Mouse (Mus musculus) cerebellum, postnatal 4 days (tissue): ENCODE results near the gene Mical2.

Experiments
- DNase-seq, 2 experiments: peaks; one replicate each; pipeline ENCODE4 v3.0.0; 2022; ENCODE audit warnings: low spot score in 2 of 2, mixed read lengths in 1 of 2

The Mical2 gene

GRCm38 (mm10) chr7:112241211-112241944 lies 15.7 kb downstream of the Mical2 start:
- DNase-seq: no peak

GRCm38 (mm10) chr7:112241945-112242329 lies 16.3 kb downstream of the Mical2 start:
- no peak for DNase-seq

- DNase-seq: no peak
Measured at GRCm38 (mm10) chr7:112242587-112242986, 16.9 kb downstream of the Mical2 start.

GRCm38 (mm10) chr7:112244071-112244470 lies 18.4 kb downstream of the Mical2 start:
- DNase-seq: no peak

- DNase-seq: no peak
Measured at GRCm38 (mm10) chr7:112244683-112245082, 19.0 kb downstream of the Mical2 start.

- no peak for DNase-seq
Measured at GRCm38 (mm10) chr7:112245839-112246438, 20.3 kb downstream of the Mical2 start.

- no peak for DNase-seq
Measured at GRCm38 (mm10) chr7:112246442-112246841, 20.8 kb downstream of the Mical2 start.

GRCm38 (mm10) chr7:112247890-112248289 lies 22.2 kb downstream of the Mical2 start:
- no peak for DNase-seq

GRCm38 (mm10) chr7:112249476-112249875 lies 23.8 kb downstream of the Mical2 start:
- DNase-seq: no peak

- no peak for DNase-seq
Measured at GRCm38 (mm10) chr7:112252065-112252464, 26.4 kb downstream of the Mical2 start.

- no peak for DNase-seq
Measured at GRCm38 (mm10) chr7:112254233-112254632, 28.6 kb downstream of the Mical2 start.

- no peak for DNase-seq
Measured at GRCm38 (mm10) chr7:112255248-112255866, 29.7 kb downstream of the Mical2 start.

- no peak for DNase-seq
Measured at GRCm38 (mm10) chr7:112258338-112258903, 32.8 kb downstream of the Mical2 start.

- DNase-seq: no peak
Measured at GRCm38 (mm10) chr7:112259286-112259685, 33.6 kb downstream of the Mical2 start.

- DNase-seq: no peak
Measured at GRCm38 (mm10) chr7:112261121-112261520, 35.5 kb downstream of the Mical2 start.

- DNase-seq: no peak
Measured at GRCm38 (mm10) chr7:112267266-112267665, 41.6 kb downstream of the Mical2 start.

- no peak for DNase-seq
Measured at GRCm38 (mm10) chr7:112268761-112269425, 43.2 kb downstream of the Mical2 start.

- no peak for DNase-seq
Measured at GRCm38 (mm10) chr7:112270870-112271269, 45.2 kb downstream of the Mical2 start.

GRCm38 (mm10) chr7:112271627-112272026 lies 46.0 kb downstream of the Mical2 start:
- no peak for DNase-seq

GRCm38 (mm10) chr7:112272692-112273091 lies 47.0 kb downstream of the Mical2 start:
- no peak for DNase-seq

- DNase-seq: no peak
Measured at GRCm38 (mm10) chr7:112273451-112273850, 47.8 kb downstream of the Mical2 start.

- DNase-seq: no peak
Measured at GRCm38 (mm10) chr7:112274611-112275010, 49.0 kb downstream of the Mical2 start.
